Mouse (Mus musculus): ENCODE data around the gene Adamtsl5. TPM values are rescaled to one million over a fixed set of nuclear protein-coding genes. Genes with fewer than 3 reads are reported as not detected.

Gene Adamtsl5
- polyA plus RNA-seq, 2 experiments = 6.7 to 16.5 TPM

GRCm38 (mm10) chr10:80330084-80330483 is 18.1 kb downstream of the Adamtsl5 start:
- no peak overlapping the region for H3K27ac ChIP-seq (replicated peaks; ENCODE audit: low read depth, low read length)

GRCm38 (mm10) chr10:80329273-80330081 is 18.7 kb downstream of the Adamtsl5 start, which contains the start of the genes Pcsk4 and Reep6:
Pcsk4 (minus strand) TSS chr10:80329498.
Reep6 (plus strand) TSS chr10:80329953.
- WGBS = 3% methylated on average over 33 of the region's 36 CpGs
- no peak for TF ChIP-seq POLR2A (IDR thresholded peaks at IDR 0.05; ENCODE audit: borderline replicate concordance, extremely low read depth, insufficient read depth, insufficient read length)

More at GRCm38 (mm10) chr10:80330084-80330483, 18.1 kb downstream of the Adamtsl5 start:
- TF ChIP-seq POLR2A (IDR thresholded peaks at IDR 0.05; ENCODE audit: borderline replicate concordance, extremely low read depth, insufficient read depth, insufficient read length) = no peak
- ATAC-seq (ENCODE audit: low FRiP score, low read depth) (no peak), DNase-seq (ENCODE audit: low spot score) (no peak)
- Histone ChIP-seq H3K4me1 (ENCODE audit: control insufficient read depth, insufficient read depth, low read length) (peaks cover 10% of the 10 kb centered on the region), H3K4me3 (replicated peaks; ENCODE audit: low read length) (peak overlapping the region; percentile 47), H3K9ac (ENCODE audit: low read depth, low read length, severe bottlenecking) (peak overlapping the region; percentile 32), H3K36me3 (ENCODE audit: control insufficient read depth, insufficient read depth, low read length) (no peaks in the 10 kb centered on the region), H3K9me3 (ENCODE audit: control insufficient read depth, low read length) (no peaks in the 10 kb centered on the region), H3K4me2 (replicated peaks; ENCODE audit: low read depth, low read length, severe bottlenecking) (peak overlapping the region; percentile 81), H3K27me3 (ENCODE audit: control insufficient read depth, insufficient read depth, low read length) (no peaks in the 10 kb centered on the region)
- 2% methylated on average over 28 of the region's 41 CpGs for WGBS

GRCm38 (mm10) chr10:80325045-80325444 is 23.2 kb downstream of the Adamtsl5 start:
- H3K4me3 ChIP-seq (replicated peaks; ENCODE audit: low read length) = no peak overlapping the region
- no peak for TF ChIP-seq POLR2A (IDR thresholded peaks at IDR 0.05; ENCODE audit: borderline replicate concordance, extremely low read depth, insufficient read depth, insufficient read length)
- no peaks in the 10 kb centered on the region for H3K36me3 ChIP-seq (ENCODE audit: control insufficient read depth, insufficient read depth, low read length)
- ATAC-seq (ENCODE audit: low FRiP score, low read depth) (no peak), DNase-seq (ENCODE audit: low spot score) (no peak)
- H3K4me2 ChIP-seq (replicated peaks; ENCODE audit: low read depth, low read length, severe bottlenecking) = no peak overlapping the region
- no peak overlapping the region for H3K9ac ChIP-seq (ENCODE audit: low read depth, low read length, severe bottlenecking)
- no peak overlapping the region for H3K27ac ChIP-seq (replicated peaks; ENCODE audit: low read depth, low read length)
- H3K27me3 ChIP-seq (ENCODE audit: control insufficient read depth, insufficient read depth, low read length) = no peaks in the 10 kb centered on the region
- 80% methylated on average over 21 of the region's 21 CpGs for WGBS
- peaks cover 12% of the 10 kb centered on the region; the same call in 1 of the 2 replicates for H3K4me1 ChIP-seq (ENCODE audit: control insufficient read depth, insufficient read depth, low read length)
- no peaks in the 10 kb centered on the region for H3K9me3 ChIP-seq (ENCODE audit: control insufficient read depth, low read length)

More at GRCm38 (mm10) chr10:80329273-80330081, 18.7 kb downstream of the Adamtsl5 start, which contains the start of the genes Pcsk4 and Reep6:
- Histone ChIP-seq H3K9ac (ENCODE audit: low read depth, low read length, severe bottlenecking) (peak within 1 kb of the TSS; percentile 32), H3K4me2 (replicated peaks; ENCODE audit: low read depth, low read length, severe bottlenecking) (peak within 1 kb of the TSS; percentile 81), H3K4me3 (replicated peaks; ENCODE audit: low read length) (peak within 1 kb of the TSS; percentile 47), H3K9me3 (ENCODE audit: control insufficient read depth, low read length) (no peaks in the 10 kb centered on the region), H3K27ac (replicated peaks; ENCODE audit: low read depth, low read length) (no peak within 1 kb of the TSS), H3K27me3 (ENCODE audit: control insufficient read depth, insufficient read depth, low read length) (no peaks in the 10 kb centered on the region), H3K4me1 (ENCODE audit: control insufficient read depth, insufficient read depth, low read length) (peaks cover 10% of the 10 kb centered on the region), H3K36me3 (ENCODE audit: control insufficient read depth, insufficient read depth, low read length) (no peaks in the 10 kb centered on the region)
- DNase-seq (ENCODE audit: low spot score) = peak; percentile 90
- peak; percentile 94 for ATAC-seq (ENCODE audit: low FRiP score, low read depth)

- TF ChIP-seq POLR2A (IDR thresholded peaks at IDR 0.05; ENCODE audit: borderline replicate concordance, extremely low read depth, insufficient read depth, insufficient read length) = no peak
- Histone ChIP-seq H3K9me3 (ENCODE audit: control insufficient read depth, low read length) (no peaks in the 10 kb centered on the region), H3K4me2 (replicated peaks; ENCODE audit: low read depth, low read length, severe bottlenecking) (peak overlapping the region; percentile 99), H3K9ac (ENCODE audit: low read depth, low read length, severe bottlenecking) (no peak overlapping the region), H3K27ac (replicated peaks; ENCODE audit: low read depth, low read length) (no peak overlapping the region), H3K4me3 (replicated peaks; ENCODE audit: low read length) (peak overlapping the region; percentile 60; the same call in 1 of the 2 replicates), H3K36me3 (ENCODE audit: control insufficient read depth, insufficient read depth, low read length) (no peaks in the 10 kb centered on the region), H3K27me3 (ENCODE audit: control insufficient read depth, insufficient read depth, low read length) (no peaks in the 10 kb centered on the region), H3K4me1 (ENCODE audit: control insufficient read depth, insufficient read depth, low read length) (peaks cover 9% of the 10 kb centered on the region; the same call in 1 of the 2 replicates)
- no peak for DNase-seq (ENCODE audit: low spot score)
- ATAC-seq (ENCODE audit: low FRiP score, low read depth) = no peak
- 77% methylated on average over 16 of the region's 17 CpGs for WGBS
These were observed 23.8 kb downstream of the Adamtsl5 start for GRCm38 (mm10) chr10:80324120-80325037.

Measured in limb, embryonic 14.5 days (tissue).